Mouse (Mus musculus): ENCODE data around the gene Rcvrn. TPM values are rescaled to one million over a fixed set of nuclear protein-coding genes. Genes with fewer than 3 reads are reported as not detected.

Rcvrn gene
- 0.19 TPM in 1 of 2 replicates, not detected in the other for polyA plus RNA-seq (2012; rRNA removed; ENCODE audit: low replicate concordance)

DNA sequence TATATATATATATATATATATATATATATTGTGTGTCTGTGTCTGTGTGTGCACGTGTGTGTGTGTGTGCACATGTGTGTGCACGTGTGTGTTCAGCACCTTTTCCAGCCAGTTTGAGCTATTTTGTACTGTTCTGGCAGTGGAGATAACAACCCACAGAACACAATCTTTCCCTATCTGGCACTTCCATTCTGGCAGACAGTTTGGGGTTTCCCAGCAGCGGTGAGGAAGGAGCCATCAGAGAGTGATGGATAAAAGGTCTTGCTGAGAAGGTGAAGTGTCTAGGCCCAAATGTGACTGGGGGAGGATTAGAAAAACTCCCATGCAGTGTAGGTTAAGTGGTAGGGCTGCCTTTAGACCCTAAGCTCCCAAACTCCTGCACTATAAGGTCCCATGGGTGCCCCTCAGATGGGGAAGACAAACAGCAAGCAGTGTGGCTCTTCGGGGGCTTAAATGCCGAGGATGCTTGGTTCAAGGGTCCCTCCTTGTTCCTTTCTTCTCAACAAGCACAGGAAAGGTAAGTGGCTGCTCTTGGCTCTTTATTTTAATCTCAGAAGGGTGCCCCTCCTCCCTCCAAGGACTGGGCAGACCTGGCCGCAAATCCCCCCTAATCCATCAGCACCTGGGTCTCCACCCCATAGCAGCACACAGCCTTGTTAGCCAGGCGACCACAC lies at the start of gene Rcvrn:
Gene Rcvrn (plus strand): TSS at position 624 of the 674 bp plus-strand sequence.

Other genes with a start within 250 kb of the Rcvrn start
- 28.0 and 46.0 TPM in 2 replicates for gene Gas7, start 239.9 kb upstream of the Rcvrn start, polyA plus RNA-seq (2012; rRNA removed; ENCODE audit: low replicate concordance)
- gene Glp2r, start 75.8 kb downstream of the Rcvrn start, polyA plus RNA-seq (2012; rRNA removed; ENCODE audit: low replicate concordance): 0.04 TPM in 1 of 2 replicates, not detected in the other
- not detected in 2 replicates for gene Gsg1l2, start 79.3 kb downstream of the Rcvrn start, polyA plus RNA-seq (2012; rRNA removed; ENCODE audit: low replicate concordance)
- gene Dhrs7c, start 102.9 kb downstream of the Rcvrn start, polyA plus RNA-seq (2012; rRNA removed; ENCODE audit: low replicate concordance): 58.0 TPM in 1 of 2 replicates, not detected in the other
- gene Usp43, start 226.8 kb downstream of the Rcvrn start, polyA plus RNA-seq (2012; rRNA removed; ENCODE audit: low replicate concordance): 1.0 and 1.4 TPM in 2 replicates

Data from mammary gland, adult 2 months (tissue).